In genomic region chr9:32745079-32745763, GRCm38 (mm10) we compare ENCODE assay signal across 1 mouse cellular context.
TF ChIP-seq lines count a peak whose summit lies in the region.

No protein-coding gene starts in this region.

TF ChIP-seq in CH12.LX, 34 proteins besides CTCF, POLR2A, EP300 and RAD21 (continued from another document):
- 0 out of 2 replicates have a peak, but pooled peaks have one; percentile 32 for TF ChIP-seq TBP (conservative IDR thresholded peaks at IDR 0.05; ENCODE audit: low read depth, low read length)
- TF ChIP-seq JUN (IDR thresholded peaks at IDR 0.05; ENCODE audit: insufficient read depth, low read depth, low read length) = peak; percentile 86
- peak; percentile 87 for TF ChIP-seq BHLHE40 (IDR thresholded peaks at IDR 0.05; ENCODE audit: low read depth, low read length)
- TF ChIP-seq ETS1 (conservative IDR thresholded peaks at IDR 0.05; ENCODE audit: low read depth, low read length) = peak; percentile 93
